Mouse (Mus musculus): ENCODE data around the gene AC140267.1. TPM values are rescaled to one million over a fixed set of nuclear protein-coding genes. Genes with fewer than 3 reads are reported as not detected.
A peak's percentile ranks its signal among the peaks of the same experiment; 100 is the strongest.

Gene AC140267.1
- polyA plus RNA-seq, 1 experiment, result not detected

GRCm38 (mm10) chr15:80260677-80261076 lies 25.0 kb downstream of the AC140267.1 start:
- DNase-seq (ENCODE audit: extremely low spot score in 1 of 2, low spot score in 1 of 2), result peak in 1 of 2 experiments; percentile 92

GRCm38 (mm10) chr15:80261100-80261499 lies 25.5 kb downstream of the AC140267.1 start:
- no peak for DNase-seq (ENCODE audit: extremely low spot score in 1 of 2, low spot score in 1 of 2)

GRCm38 (mm10) chr15:80263610-80264575 lies 28.3 kb downstream of the AC140267.1 start, which contains the start of gene Rps19bp1:
Gene Rps19bp1 (minus strand): TSS chr15:80264315.
- peak; percentile 70 to 93 for DNase-seq (ENCODE audit: extremely low spot score in 1 of 2, low spot score in 1 of 2)

- DNase-seq (ENCODE audit: extremely low spot score in 1 of 2, low spot score in 1 of 2), result peak; percentile 77 to 95
Measured at GRCm38 (mm10) chr15:80266281-80266680, 30.6 kb downstream of the AC140267.1 start.

GRCm38 (mm10) chr15:80271858-80272396 lies 36.3 kb downstream of the AC140267.1 start:
- DNase-seq (ENCODE audit: extremely low spot score in 1 of 2, low spot score in 1 of 2), result no peak

- DNase-seq (ENCODE audit: extremely low spot score in 1 of 2, low spot score in 1 of 2), result peak in 1 of 2 experiments; percentile 25
Measured at GRCm38 (mm10) chr15:80277107-80277506, 41.5 kb downstream of the AC140267.1 start.

GRCm38 (mm10) chr15:80277625-80278024 lies 42.0 kb downstream of the AC140267.1 start:
- no peak for DNase-seq (ENCODE audit: extremely low spot score in 1 of 2, low spot score in 1 of 2)

GRCm38 (mm10) chr15:80278121-80278759 lies 42.6 kb downstream of the AC140267.1 start:
- peak; percentile 88 to 89 for DNase-seq (ENCODE audit: extremely low spot score in 1 of 2, low spot score in 1 of 2)

- no peak for DNase-seq (ENCODE audit: extremely low spot score in 1 of 2, low spot score in 1 of 2)
Measured at GRCm38 (mm10) chr15:80279053-80279452, 43.4 kb downstream of the AC140267.1 start.

GRCm38 (mm10) chr15:80280646-80281045 lies 45.0 kb downstream of the AC140267.1 start:
- peak in 1 of 2 experiments; percentile 56 for DNase-seq (ENCODE audit: extremely low spot score in 1 of 2, low spot score in 1 of 2)

Other genes starting within 250 kb of the AC140267.1 start
- gene Pdgfb, start 220.9 kb upstream of the AC140267.1 start, polyA plus RNA-seq (2012; rRNA removed), result 30.7 and 32.4 TPM in 2 replicates
- gene Syngr1, start 144.5 kb upstream of the AC140267.1 start, polyA plus RNA-seq (2012; rRNA removed), result 288 and 302 TPM in 2 replicates
- gene Rpl3, start 144.0 kb upstream of the AC140267.1 start, polyA plus RNA-seq (2012; rRNA removed), result 629 and 778 TPM in 2 replicates
- gene Tab1, start 102.7 kb upstream of the AC140267.1 start, polyA plus RNA-seq (2012; rRNA removed), result 37.9 and 41.4 TPM in 2 replicates
- 79.3 and 84.5 TPM in 2 replicates for gene Mgat3, start 62.1 kb upstream of the AC140267.1 start, polyA plus RNA-seq (2012; rRNA removed)
- gene Mief1, start 1.8 kb upstream of the AC140267.1 start, polyA plus RNA-seq (2012; rRNA removed), result 14.9 and 15.6 TPM in 2 replicates
- 206 and 220 TPM in 2 replicates for gene Atf4, start 19.3 kb downstream of the AC140267.1 start, polyA plus RNA-seq (2012; rRNA removed)
- 46.5 and 47.8 TPM in 2 replicates for gene Rps19bp1, start 28.5 kb downstream of the AC140267.1 start, polyA plus RNA-seq (2012; rRNA removed)
- 35.7 and 40.9 TPM in 2 replicates for gene Cacna1i, start 51.4 kb downstream of the AC140267.1 start, polyA plus RNA-seq (2012; rRNA removed)

All from frontal cortex, adult 2 months (tissue).